Mouse (Mus musculus) MEL (cell line): ENCODE results near the gene Trappc2l. TPM values are rescaled to one million over a fixed set of nuclear protein-coding genes. Genes with fewer than 3 reads are reported as not detected.
A peak's percentile ranks its signal among the peaks of the same experiment; 100 is the strongest.

Source experiments
- DNase-seq: peaks from one replicate; pipeline ENCODE4 v3.0.0; 2011; ENCODE audit warnings: low read depth, low spot score
- H3K27ac ChIP-seq: 2 replicates; pipeline ENCODE4 v1.5.1; 2012; ENCODE audit warnings: low read depth, mild to moderate bottlenecking, control low read depth, low read length, moderate library complexity; ENCODE audit not compliant: control insufficient read depth
- H3K27me3 ChIP-seq, 2 experiments: fragments of 150-350 bp in 1 of 2; sonication (generic) in 1 of 2; 2 replicates each; pipeline ENCODE4 v1.6.1; 2012; ENCODE audit warnings: low read length in 2 of 2, mild to moderate bottlenecking in 2 of 2, improper control_type of control experiment in 1 of 2, moderate library complexity in 1 of 2; ENCODE audit not compliant: insufficient read depth in 2 of 2, control insufficient read depth in 1 of 2
- H3K36me3 ChIP-seq, 2 experiments: 2 replicates each; pipeline ENCODE4 v1.6.1; 2012 to 2014; ENCODE audit warnings: low read length in 2 of 2, improper control_type of control experiment in 1 of 2, inconsistent platforms in 1 of 2, mild to moderate bottlenecking in 1 of 2; ENCODE audit not compliant: insufficient read depth in 2 of 2, control insufficient read depth in 1 of 2
- H3K4me1 ChIP-seq, 2 experiments: fragments of 150-350 bp in 1 of 2; sonication (generic) in 1 of 2; 2 replicates each; pipeline ENCODE4 v1.6.1; 2012; ENCODE audit warnings: low read length in 2 of 2, improper control_type of control experiment in 1 of 2, mild to moderate bottlenecking in 1 of 2; ENCODE audit not compliant: insufficient read depth in 2 of 2, control insufficient read depth in 1 of 2
- H3K4me3 ChIP-seq, 2 experiments: fragments of 150-350 bp in 1 of 2; sonication (generic) in 1 of 2; 2 replicates each; pipeline ENCODE4 v1.5.1; 2012; ENCODE audit warnings: low read depth in 2 of 2, low read length in 2 of 2, mild to moderate bottlenecking in 2 of 2, moderate library complexity in 2 of 2, control low read depth in 1 of 2, improper control_type of control experiment in 1 of 2; ENCODE audit not compliant: control insufficient read depth in 1 of 2, insufficient read depth in 1 of 2
- H3K79me2 ChIP-seq: 2 replicates; pipeline ENCODE4 v1.6.1; 2012; ENCODE audit warnings: mild to moderate bottlenecking, low read length, moderate library complexity; ENCODE audit not compliant: control insufficient read depth, poor library complexity, insufficient read depth
- H3K9ac ChIP-seq: 2 replicates; pipeline ENCODE4 v1.6.1; 2012; ENCODE audit warnings: low read depth, mild to moderate bottlenecking, control low read depth, low read length, moderate library complexity; ENCODE audit not compliant: control insufficient read depth, poor library complexity, severe bottlenecking
- H3K9me3 ChIP-seq: fragments of 150-350 bp; sonication (generic); replicated peaks from 2 replicates; pipeline ENCODE4 v1.6.1; 2012; ENCODE audit warnings: mild to moderate bottlenecking, low read length, improper control_type of control experiment, moderate library complexity; ENCODE audit not compliant: insufficient read depth
- BHLHE40 ChIP-seq: IDR thresholded peaks from 2 replicates; pipeline ENCODE4 v1.6.1; 2012; ENCODE audit warnings: low read depth, mild to moderate bottlenecking, inconsistent platforms, low read length, improper control_type of control experiment, borderline replicate concordance
- CTCF ChIP-seq, 3 experiments: IDR thresholded peaks in 2 of 3; conservative IDR thresholded peaks in 1 of 3; 2 replicates each; pipeline ENCODE4 v1.5.1; 2011 to 2012; ENCODE audit warnings: low read length in 3 of 3, low read depth in 2 of 3, mild to moderate bottlenecking in 2 of 3, improper control_type of control experiment in 1 of 3, inconsistent platforms in 1 of 3, mixed read lengths in 1 of 3, moderate library complexity in 1 of 3; ENCODE audit not compliant: control insufficient read depth in 1 of 3, insufficient read depth in 1 of 3, poor library complexity in 1 of 3, severe bottlenecking in 1 of 3
- E2F4 ChIP-seq: IDR thresholded peaks from 2 replicates; pipeline ENCODE4 v1.6.1; 2011; ENCODE audit warnings: low read depth, low read length, improper control_type of control experiment, borderline replicate concordance
- EP300 ChIP-seq, 2 experiments: IDR thresholded peaks; 2 replicates each; pipeline ENCODE4 v1.6.1; 2011; ENCODE audit warnings: improper control_type of control experiment in 2 of 2, low read length in 2 of 2, low read depth in 1 of 2, mild to moderate bottlenecking in 1 of 2
- GATA1 ChIP-seq: IDR thresholded peaks from 2 replicates; pipeline ENCODE4 v1.6.1; 2011; ENCODE audit warnings: low read depth, low read length, improper control_type of control experiment
- HCFC1 ChIP-seq: IDR thresholded peaks from 2 replicates; pipeline ENCODE4 v1.6.1; 2012; ENCODE audit warnings: low read depth, mild to moderate bottlenecking, inconsistent platforms, low read length, improper control_type of control experiment, moderate library complexity
- KAT2A ChIP-seq: conservative IDR thresholded peaks from 2 replicates; pipeline ENCODE4 v1.6.1; 2012; ENCODE audit warnings: low read depth, low read length, improper control_type of control experiment, inconsistent platforms
- MAX ChIP-seq: IDR thresholded peaks from 2 replicates; pipeline ENCODE4 v1.6.1; 2011; ENCODE audit warnings: low read length, improper control_type of control experiment
- MYC ChIP-seq: IDR thresholded peaks from 2 replicates; pipeline ENCODE4 v1.6.1; 2011; ENCODE audit warnings: low read depth, mild to moderate bottlenecking, low read length, improper control_type of control experiment, moderate library complexity
- NELFE ChIP-seq: IDR thresholded peaks from 2 replicates; pipeline ENCODE4 v1.6.1; 2011; ENCODE audit warnings: low read depth, low read length, improper control_type of control experiment
- NRF1 ChIP-seq: IDR thresholded peaks from 2 replicates; pipeline ENCODE4 v1.6.1; 2014; ENCODE audit warnings: low read depth, mild to moderate bottlenecking, inconsistent platforms, low read length, improper control_type of control experiment, moderate library complexity; ENCODE audit not compliant: poor library complexity, insufficient read depth, severe bottlenecking
- POLR2AphosphoS2 ChIP-seq: IDR thresholded peaks from 2 replicates; pipeline ENCODE4 v1.6.1; 2011; ENCODE audit warnings: low read length, improper control_type of control experiment
- RAD21 ChIP-seq: IDR thresholded peaks from 2 replicates; pipeline ENCODE4 v1.6.1; 2011; ENCODE audit warnings: mild to moderate bottlenecking, low read depth, low read length, improper control_type of control experiment
- TBP ChIP-seq: IDR thresholded peaks from 2 replicates; pipeline ENCODE4 v1.8.0; 2011; ENCODE audit warnings: low read depth, low read length, improper control_type of control experiment
- TCF12 ChIP-seq: IDR thresholded peaks from 2 replicates; pipeline ENCODE4 v1.6.1; 2014; ENCODE audit warnings: low read depth, mild to moderate bottlenecking, inconsistent platforms, low read length, improper control_type of control experiment, moderate library complexity
- USF1 ChIP-seq: IDR thresholded peaks from 2 replicates; pipeline ENCODE4 v1.6.1; 2014; ENCODE audit warnings: low read depth, mild to moderate bottlenecking, inconsistent platforms, low read length, improper control_type of control experiment, moderate library complexity
- ZNF384 ChIP-seq: IDR thresholded peaks from 2 replicates; pipeline ENCODE4 v1.6.1; 2012; ENCODE audit warnings: low read depth, mild to moderate bottlenecking, inconsistent platforms, low read length, improper control_type of control experiment
- polyA plus RNA-seq, 2 experiments: library from polyadenylated mRNA; stranded (reverse) in 1 of 2; unstranded in 1 of 2; fragments of >175 nt in 1 of 2; fragments of >200 nt in 1 of 2; gene quantifications; 2 replicates each; pipeline versions ENCODE4 v1.2.1 to v1.2.4; 2012; ENCODE audit warnings: low replicate concordance in 2 of 2, low read depth in 1 of 2; ENCODE audit not compliant: insufficient read length in 2 of 2, insufficient read depth in 1 of 2, missing spikeins in 1 of 2
- total RNA-seq: library from RNA; depleted of rRNA; stranded (reverse); fragments of 300-350 nt; gene quantifications from 2 replicates; pipeline ENCODE4 v1.2.3, GENCODE M21; 2012

Trappc2l gene
- total and polyA plus RNA-seq, 3 experiments, result 15.1 to 21.7 TPM; not detected in 1

DNA sequence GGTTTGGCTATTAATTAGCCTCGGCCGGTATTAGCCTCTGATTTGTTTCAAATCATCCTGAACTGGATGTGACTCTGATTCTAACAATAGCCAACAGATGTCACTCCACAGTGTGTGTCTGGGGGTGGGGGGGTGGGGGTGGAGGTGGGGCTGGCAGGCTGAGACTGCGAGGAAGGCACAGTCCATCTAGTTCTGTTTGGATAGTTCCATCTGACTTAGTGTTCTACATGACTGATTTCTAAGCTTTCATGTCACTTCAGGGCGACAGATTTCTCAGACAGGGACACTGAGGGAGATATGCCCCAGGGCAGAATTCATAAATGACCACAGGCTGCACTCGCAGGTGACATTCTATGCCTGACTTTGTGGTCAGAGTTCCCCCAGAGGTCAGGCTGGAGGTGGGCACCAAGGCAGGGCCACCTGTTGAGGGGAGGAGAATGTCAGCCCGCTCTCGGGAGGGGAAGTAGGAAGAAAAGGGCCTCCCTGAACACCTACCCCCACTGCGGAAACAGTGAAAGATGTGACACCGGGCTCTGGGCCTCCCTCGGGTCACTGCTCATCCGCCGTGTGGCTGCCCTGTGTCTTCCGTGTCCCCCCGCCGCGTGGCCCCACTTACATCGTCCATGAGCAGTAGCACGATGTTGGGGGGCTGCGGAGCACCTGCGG is 695 bp upstream of the Trappc2l start:
- no peak for DNase-seq
- H3K79me2 ChIP-seq, result peaks cover 2% of the 10 kb centered on the region; the same call in 1 of the 2 replicates
- H3K4me1 ChIP-seq, result peaks cover 0 to 6% of the 10 kb centered on the region in 2 experiments; a peak in 1 of 4 replicates
- no peaks in the 10 kb centered on the region for H3K36me3 ChIP-seq
- H3K4me3 ChIP-seq, result peak overlapping the region; percentile 85 to 87
- no peak overlapping the region; the same call in 1 of the 2 replicates for H3K27ac ChIP-seq
- peak overlapping the region; percentile 81 for H3K9ac ChIP-seq
- no peak for TF ChIP-seq GATA1
- no peaks in the 10 kb centered on the region for H3K9me3 ChIP-seq
- no peaks in the 10 kb centered on the region for H3K27me3 ChIP-seq

DNA sequence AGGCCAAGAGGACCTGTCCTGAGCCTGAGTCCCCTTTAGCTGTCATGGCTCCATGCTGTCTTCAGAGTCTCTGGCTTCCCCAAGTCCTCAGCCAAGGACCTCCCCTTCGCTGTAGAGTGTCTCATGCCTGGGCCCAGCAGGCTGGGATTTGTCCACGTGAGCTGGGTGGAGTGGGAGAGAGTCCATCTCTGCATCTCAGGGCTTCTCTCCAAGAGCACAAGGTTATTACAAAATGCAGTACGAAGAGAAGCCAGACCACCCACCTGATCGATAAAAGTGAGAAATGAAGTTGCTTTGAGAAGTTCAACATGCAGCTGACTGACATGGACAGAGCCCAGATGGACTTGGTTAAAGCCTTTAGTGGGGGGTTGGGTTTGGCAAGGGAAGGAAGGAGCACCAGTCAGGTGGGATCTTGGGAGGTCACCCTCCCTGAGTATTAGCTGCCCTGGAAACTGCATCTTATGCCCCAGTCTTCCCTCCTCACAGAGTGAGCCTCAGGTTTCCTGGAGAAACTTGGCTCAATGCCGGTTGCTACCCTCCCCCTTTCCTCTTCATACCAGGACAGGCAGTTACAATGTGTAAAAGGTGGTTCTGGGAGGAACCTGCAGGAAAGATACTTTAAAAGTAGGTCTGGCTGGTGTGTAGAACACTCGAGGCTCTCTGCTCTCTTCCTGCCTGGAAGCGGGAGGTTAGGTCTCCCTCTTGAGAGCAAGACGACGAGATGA is 4.9 kb downstream of the Trappc2l start:
- H3K9me3 ChIP-seq, result no peaks in the 10 kb centered on the region
- no peaks in the 10 kb centered on the region; a peak in 1 of 4 replicates for H3K36me3 ChIP-seq
- H3K27ac ChIP-seq, result no peak overlapping the region
- H3K9ac ChIP-seq, result no peak overlapping the region
- no peaks in the 10 kb centered on the region; the same call in 1 of the 2 replicates for H3K79me2 ChIP-seq
- no peak for TF ChIP-seq RAD21
- TF ChIP-seq MAX, result no peak
- no peak for TF ChIP-seq EP300 (IDR thresholded peaks at IDR 0.05; ENCODE audit: low read depth in 1 of 2, low read length in 2 of 2)
- TF ChIP-seq TBP, result no peak
- TF ChIP-seq KAT2A, result no peak
- TF ChIP-seq HCFC1, result no peak
- TF ChIP-seq MYC, result no peak
- no peak for TF ChIP-seq POLR2AphosphoS2
- TF ChIP-seq CTCF (IDR thresholded peaks at IDR 0.05 in 2 of 3, conservative IDR thresholded peaks at IDR 0.05 in 1 of 3; ENCODE audit: control insufficient read depth in 1 of 3, insufficient read depth in 1 of 3, low read depth in 2 of 3, low read length in 3 of 3, poor library complexity in 1 of 3, severe bottlenecking in 1 of 3), result no peak
- TF ChIP-seq USF1, result no peak
- no peak for TF ChIP-seq BHLHE40
- no peak for TF ChIP-seq ZNF384
- no peak for TF ChIP-seq E2F4
- no peak for TF ChIP-seq TCF12
- no peak for TF ChIP-seq NRF1
- TF ChIP-seq NELFE, result no peak
- TF ChIP-seq, all 39 proteins: peak for 0
- no peak for DNase-seq
- Histone ChIP-seq H3K4me1 (peaks cover 8 to 17% of the 10 kb centered on the region in 2 experiments), H3K27me3 (no peaks in the 10 kb centered on the region), H3K4me3 (no peak overlapping the region)
